Mouse (Mus musculus): Measurements from ENCODE around the gene Tmprss13. TPM values are rescaled to one million over a fixed set of nuclear protein-coding genes. Genes with fewer than 3 reads are reported as not detected.

Tmprss13 gene
- polyA plus RNA-seq, 1 experiment = not detected

DNA sequence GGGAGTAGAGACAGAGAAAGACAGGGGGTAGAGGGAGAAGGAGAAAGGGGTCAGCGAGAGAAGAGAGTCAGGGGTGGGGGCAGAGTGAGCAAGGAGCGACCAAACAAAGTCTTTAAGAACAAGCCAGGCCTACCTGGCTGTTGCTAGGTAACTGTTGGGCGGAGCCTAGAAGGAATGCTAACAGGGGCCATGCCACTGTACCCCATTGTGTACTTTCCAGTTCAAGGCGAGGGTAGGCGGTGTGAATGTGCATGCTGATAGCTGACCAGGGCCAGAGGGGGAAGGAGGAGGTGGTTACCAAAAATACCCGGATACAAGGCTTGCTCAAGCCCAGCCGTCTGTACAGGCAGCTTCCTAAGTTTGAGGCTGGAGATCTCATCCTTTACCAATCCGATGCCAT, 17.1 kb upstream of the Tmprss13 start:
- TF ChIP-seq MYOD1 (IDR thresholded peaks at IDR 0.05; ENCODE audit: control insufficient read depth, insufficient read length, low read depth) (no peak), CTCF (IDR thresholded peaks at IDR 0.05; ENCODE audit: control insufficient read depth, insufficient read depth, insufficient read length) (no peak), CEBPB (IDR thresholded peaks at IDR 0.05; ENCODE audit: low read depth) (no peak), USF1 (IDR thresholded peaks at IDR 0.05; ENCODE audit: low read depth) (no peak), MAX (IDR thresholded peaks at IDR 0.05) (no peak), FOSL1 (IDR thresholded peaks at IDR 0.05; ENCODE audit: insufficient read depth, low read length, poor library complexity, severe bottlenecking) (no peak), MYOG (IDR thresholded peaks at IDR 0.05; ENCODE audit: control insufficient read depth, extremely low read depth, insufficient read length) (no peak)
- H3K79me3 ChIP-seq (ENCODE audit: low read depth) = no peaks in the 10 kb centered on the region
- H3K4me3 ChIP-seq (ENCODE audit: insufficient read depth, poor library complexity, severe bottlenecking) = no peak overlapping the region
- H3K36me3 ChIP-seq (ENCODE audit: control insufficient read depth, insufficient read depth) = no peaks in the 10 kb centered on the region
- no peaks in the 10 kb centered on the region for H3K79me2 ChIP-seq (ENCODE audit: control insufficient read depth, insufficient read depth)
- H3ac ChIP-seq (ENCODE audit: control insufficient read depth, insufficient read length, low read depth) = no peak overlapping the region
- peaks cover 4% of the 10 kb centered on the region for H3K27me3 ChIP-seq (ENCODE audit: control insufficient read depth, insufficient read depth, insufficient read length)

DNA sequence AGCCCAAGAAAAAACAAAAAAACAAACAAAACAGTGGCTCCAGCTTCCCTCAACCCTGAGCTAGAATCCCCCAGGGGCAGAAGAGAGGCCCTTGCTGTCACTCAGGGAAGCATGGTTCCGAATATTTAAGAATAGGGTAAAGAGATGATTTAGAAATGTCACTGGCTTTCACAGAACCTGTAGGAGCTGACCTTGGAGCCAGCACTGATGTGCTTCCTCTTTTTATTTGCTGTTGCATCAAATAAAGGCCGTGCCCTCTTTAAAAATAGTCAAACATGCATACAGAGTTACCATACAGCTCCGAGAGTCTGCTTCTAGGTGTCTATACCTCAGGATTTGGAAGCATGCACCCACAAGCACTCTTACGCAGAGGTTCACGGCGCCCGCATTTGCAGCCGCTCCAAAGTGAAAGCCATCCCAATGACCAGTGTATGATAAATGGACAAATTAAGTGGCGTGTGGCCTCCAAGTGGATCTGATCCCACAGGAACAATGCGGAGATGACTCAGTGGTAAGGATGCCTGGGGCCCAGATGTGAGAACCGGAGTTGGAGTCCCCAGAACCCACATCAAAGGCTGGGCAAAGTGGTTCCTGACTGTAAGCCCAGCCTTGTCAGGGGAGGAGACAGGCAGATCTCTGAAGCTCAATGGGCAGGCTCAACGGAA, 12.0 kb upstream of the Tmprss13 start:
- H3K79me3 ChIP-seq (ENCODE audit: low read depth) = no peaks in the 10 kb centered on the region
- no peak for TF ChIP-seq FOSL1 (IDR thresholded peaks at IDR 0.05; ENCODE audit: insufficient read depth, low read length, poor library complexity, severe bottlenecking)
- TF ChIP-seq USF1 (IDR thresholded peaks at IDR 0.05; ENCODE audit: low read depth) = no peak
- TF ChIP-seq CTCF (IDR thresholded peaks at IDR 0.05; ENCODE audit: control insufficient read depth, insufficient read depth, insufficient read length) = no peak
- TF ChIP-seq CEBPB (IDR thresholded peaks at IDR 0.05; ENCODE audit: low read depth) = no peak
- TF ChIP-seq MYOG (IDR thresholded peaks at IDR 0.05; ENCODE audit: control insufficient read depth, extremely low read depth, insufficient read length) = no peak
- no peak for TF ChIP-seq MAX (IDR thresholded peaks at IDR 0.05)
- TF ChIP-seq MYOD1 (IDR thresholded peaks at IDR 0.05; ENCODE audit: control insufficient read depth, insufficient read length, low read depth) = no peak
- no peak overlapping the region for H3ac ChIP-seq (ENCODE audit: control insufficient read depth, insufficient read length, low read depth)
- H3K4me3 ChIP-seq (ENCODE audit: insufficient read depth, poor library complexity, severe bottlenecking) = no peak overlapping the region
- H3K79me2 ChIP-seq (ENCODE audit: control insufficient read depth, insufficient read depth) = no peaks in the 10 kb centered on the region
- peaks cover 10% of the 10 kb centered on the region for H3K27me3 ChIP-seq (ENCODE audit: control insufficient read depth, insufficient read depth, insufficient read length)
- no peaks in the 10 kb centered on the region for H3K36me3 ChIP-seq (ENCODE audit: control insufficient read depth, insufficient read depth)

DNA sequence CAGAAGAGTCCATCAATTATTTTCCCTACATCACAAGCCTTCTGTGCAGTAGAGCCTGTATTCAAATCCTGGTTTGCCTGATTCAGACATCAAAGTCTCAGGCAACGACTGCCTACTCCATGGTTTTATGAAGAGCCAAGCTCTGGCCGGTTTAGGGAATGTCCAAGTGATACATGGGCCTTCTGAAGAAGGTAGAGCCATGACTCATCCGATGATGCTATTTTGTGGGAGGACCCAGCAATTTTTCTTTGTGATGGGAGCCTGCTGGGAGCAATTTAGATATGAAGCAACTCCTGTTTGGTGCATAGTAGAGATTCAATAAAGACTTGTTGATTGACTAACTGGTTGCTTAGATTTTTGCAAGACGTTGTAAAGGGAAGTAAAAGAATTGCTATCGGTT, 10.4 kb upstream of the Tmprss13 start:
- H3ac ChIP-seq (ENCODE audit: control insufficient read depth, insufficient read length, low read depth) = no peak overlapping the region
- peaks cover 13% of the 10 kb centered on the region for H3K27me3 ChIP-seq (ENCODE audit: control insufficient read depth, insufficient read depth, insufficient read length)
- TF ChIP-seq MYOG (IDR thresholded peaks at IDR 0.05; ENCODE audit: control insufficient read depth, extremely low read depth, insufficient read length) = no peak
- peak; percentile 59 for TF ChIP-seq CEBPB (IDR thresholded peaks at IDR 0.05; ENCODE audit: low read depth)
- no peak for TF ChIP-seq MYOD1 (IDR thresholded peaks at IDR 0.05; ENCODE audit: control insufficient read depth, insufficient read length, low read depth)
- no peak for TF ChIP-seq MAX (IDR thresholded peaks at IDR 0.05)

DNA sequence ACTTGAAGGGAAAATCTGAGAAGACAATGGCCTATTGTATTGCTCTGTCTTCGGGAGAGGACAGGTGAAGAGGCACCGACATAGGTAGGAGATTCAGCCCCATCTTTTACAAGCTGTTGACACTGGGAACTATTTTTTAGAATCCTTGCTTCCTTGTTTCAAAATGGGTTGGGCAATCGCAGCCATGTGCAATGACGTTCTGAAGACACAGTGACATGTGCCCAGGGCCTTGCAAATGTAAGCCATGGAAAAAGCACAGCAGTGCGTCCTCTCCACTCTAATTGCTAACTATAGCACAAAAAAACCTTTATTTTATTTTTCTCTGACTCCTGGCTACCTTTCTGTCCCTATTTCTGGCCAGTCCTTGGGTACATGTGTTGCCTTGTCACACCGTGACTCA, 7.0 kb upstream of the Tmprss13 start:
- H3K4me3 ChIP-seq (ENCODE audit: insufficient read depth, poor library complexity, severe bottlenecking) = no peak overlapping the region

More for the DNA sequence above, 10.4 kb upstream of the Tmprss13 start:
- Histone ChIP-seq H3K79me3 (ENCODE audit: low read depth) (no peaks in the 10 kb centered on the region), H3K79me2 (ENCODE audit: control insufficient read depth, insufficient read depth) (no peaks in the 10 kb centered on the region), H3K36me3 (ENCODE audit: control insufficient read depth, insufficient read depth) (no peaks in the 10 kb centered on the region), H3K4me3 (ENCODE audit: insufficient read depth, poor library complexity, severe bottlenecking) (no peak overlapping the region)

DNA sequence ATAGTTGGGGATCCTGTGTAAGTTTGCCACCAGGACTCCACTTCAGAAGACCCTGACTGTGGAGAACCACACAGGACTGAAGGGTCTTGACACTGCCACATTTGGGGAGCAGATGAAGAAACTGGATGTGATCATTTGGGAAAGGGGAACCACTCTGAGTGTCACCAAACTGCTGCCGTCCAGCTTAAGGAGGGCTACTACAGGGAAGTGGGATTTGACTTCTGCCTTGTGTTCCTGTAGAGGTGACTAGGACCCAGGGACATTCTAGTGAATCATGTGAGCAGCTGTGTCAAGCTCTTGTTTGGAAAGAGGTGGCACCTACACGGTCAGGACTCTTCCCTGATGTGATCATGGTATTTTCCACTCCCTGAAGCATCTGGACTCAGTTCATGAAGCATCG, 5.0 kb upstream of the Tmprss13 start:
- H3K79me3 ChIP-seq (ENCODE audit: low read depth) = no peaks in the 10 kb centered on the region
- TF ChIP-seq USF1 (IDR thresholded peaks at IDR 0.05; ENCODE audit: low read depth) (no peak), CEBPB (IDR thresholded peaks at IDR 0.05; ENCODE audit: low read depth) (no peak), MAX (IDR thresholded peaks at IDR 0.05) (no peak), FOSL1 (IDR thresholded peaks at IDR 0.05; ENCODE audit: insufficient read depth, low read length, poor library complexity, severe bottlenecking) (no peak), MYOG (IDR thresholded peaks at IDR 0.05; ENCODE audit: control insufficient read depth, extremely low read depth, insufficient read length) (no peak), CTCF (IDR thresholded peaks at IDR 0.05; ENCODE audit: control insufficient read depth, insufficient read depth, insufficient read length) (no peak), MYOD1 (IDR thresholded peaks at IDR 0.05; ENCODE audit: control insufficient read depth, insufficient read length, low read depth) (no peak)
- peaks cover 16% of the 10 kb centered on the region for H3K27me3 ChIP-seq (ENCODE audit: control insufficient read depth, insufficient read depth, insufficient read length)
- H3K4me3 ChIP-seq (ENCODE audit: insufficient read depth, poor library complexity, severe bottlenecking) = no peak overlapping the region
- no peaks in the 10 kb centered on the region for H3K36me3 ChIP-seq (ENCODE audit: control insufficient read depth, insufficient read depth)
- H3K79me2 ChIP-seq (ENCODE audit: control insufficient read depth, insufficient read depth) = no peaks in the 10 kb centered on the region
- H3ac ChIP-seq (ENCODE audit: control insufficient read depth, insufficient read length, low read depth) = no peak overlapping the region

More for the DNA sequence above, 7.0 kb upstream of the Tmprss13 start:
- Histone ChIP-seq H3K36me3 (ENCODE audit: control insufficient read depth, insufficient read depth) (no peaks in the 10 kb centered on the region), H3K79me3 (ENCODE audit: low read depth) (no peaks in the 10 kb centered on the region), H3ac (ENCODE audit: control insufficient read depth, insufficient read length, low read depth) (no peak overlapping the region), H3K27me3 (ENCODE audit: control insufficient read depth, insufficient read depth, insufficient read length) (peaks cover 17% of the 10 kb centered on the region), H3K79me2 (ENCODE audit: control insufficient read depth, insufficient read depth) (no peaks in the 10 kb centered on the region)
- TF ChIP-seq MYOD1 (IDR thresholded peaks at IDR 0.05; ENCODE audit: control insufficient read depth, insufficient read length, low read depth) (no peak), MYOG (IDR thresholded peaks at IDR 0.05; ENCODE audit: control insufficient read depth, extremely low read depth, insufficient read length) (no peak), CEBPB (IDR thresholded peaks at IDR 0.05; ENCODE audit: low read depth) (no peak), CTCF (IDR thresholded peaks at IDR 0.05; ENCODE audit: control insufficient read depth, insufficient read depth, insufficient read length) (no peak), FOSL1 (IDR thresholded peaks at IDR 0.05; ENCODE audit: insufficient read depth, low read length, poor library complexity, severe bottlenecking) (no peak), USF1 (IDR thresholded peaks at IDR 0.05; ENCODE audit: low read depth) (no peak)

DNA sequence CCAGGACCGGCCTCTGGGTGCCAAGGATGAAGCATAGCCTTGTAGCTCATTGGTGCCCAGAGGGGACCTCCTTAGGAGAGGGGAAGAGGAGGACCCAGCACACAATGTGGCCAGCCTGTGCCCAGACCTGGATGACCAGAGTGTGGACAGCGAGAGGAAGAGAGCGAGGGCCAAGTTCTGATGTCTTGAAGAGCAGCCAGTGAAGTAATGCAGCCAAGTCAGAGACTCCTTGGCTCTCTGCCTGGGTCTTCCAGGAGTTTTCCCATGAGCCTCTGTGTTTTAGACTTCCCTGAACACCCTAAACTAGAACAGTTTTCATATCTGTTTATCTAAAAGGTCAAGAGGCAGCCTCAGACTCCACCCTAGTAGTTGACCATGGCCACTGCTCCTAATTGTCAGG, 1.3 kb upstream of the Tmprss13 start:
- no peak overlapping the region for H3ac ChIP-seq (ENCODE audit: control insufficient read depth, insufficient read length, low read depth)
- no peaks in the 10 kb centered on the region for H3K36me3 ChIP-seq (ENCODE audit: control insufficient read depth, insufficient read depth)
- TF ChIP-seq MYOD1 (IDR thresholded peaks at IDR 0.05; ENCODE audit: control insufficient read depth, insufficient read length, low read depth) (no peak), USF1 (IDR thresholded peaks at IDR 0.05; ENCODE audit: low read depth) (no peak), CTCF (IDR thresholded peaks at IDR 0.05; ENCODE audit: control insufficient read depth, insufficient read depth, insufficient read length) (no peak), MAX (IDR thresholded peaks at IDR 0.05) (no peak), MYOG (IDR thresholded peaks at IDR 0.05; ENCODE audit: control insufficient read depth, extremely low read depth, insufficient read length) (no peak), FOSL1 (IDR thresholded peaks at IDR 0.05; ENCODE audit: insufficient read depth, low read length, poor library complexity, severe bottlenecking) (no peak), CEBPB (IDR thresholded peaks at IDR 0.05; ENCODE audit: low read depth) (no peak)
- H3K79me2 ChIP-seq (ENCODE audit: control insufficient read depth, insufficient read depth) = no peaks in the 10 kb centered on the region
- no peaks in the 10 kb centered on the region for H3K79me3 ChIP-seq (ENCODE audit: low read depth)
- peaks cover 14% of the 10 kb centered on the region for H3K27me3 ChIP-seq (ENCODE audit: control insufficient read depth, insufficient read depth, insufficient read length)
- H3K4me3 ChIP-seq (ENCODE audit: insufficient read depth, poor library complexity, severe bottlenecking) = no peak overlapping the region
